Mouse (Mus musculus): ENCODE data around the gene Impad1. TPM values are rescaled to one million over a fixed set of nuclear protein-coding genes. Genes with fewer than 3 reads are reported as not detected.

Impad1 gene
- 4.9 and 5.8 TPM in 2 replicates for polyA plus RNA-seq (2012; rRNA removed)

DNA sequence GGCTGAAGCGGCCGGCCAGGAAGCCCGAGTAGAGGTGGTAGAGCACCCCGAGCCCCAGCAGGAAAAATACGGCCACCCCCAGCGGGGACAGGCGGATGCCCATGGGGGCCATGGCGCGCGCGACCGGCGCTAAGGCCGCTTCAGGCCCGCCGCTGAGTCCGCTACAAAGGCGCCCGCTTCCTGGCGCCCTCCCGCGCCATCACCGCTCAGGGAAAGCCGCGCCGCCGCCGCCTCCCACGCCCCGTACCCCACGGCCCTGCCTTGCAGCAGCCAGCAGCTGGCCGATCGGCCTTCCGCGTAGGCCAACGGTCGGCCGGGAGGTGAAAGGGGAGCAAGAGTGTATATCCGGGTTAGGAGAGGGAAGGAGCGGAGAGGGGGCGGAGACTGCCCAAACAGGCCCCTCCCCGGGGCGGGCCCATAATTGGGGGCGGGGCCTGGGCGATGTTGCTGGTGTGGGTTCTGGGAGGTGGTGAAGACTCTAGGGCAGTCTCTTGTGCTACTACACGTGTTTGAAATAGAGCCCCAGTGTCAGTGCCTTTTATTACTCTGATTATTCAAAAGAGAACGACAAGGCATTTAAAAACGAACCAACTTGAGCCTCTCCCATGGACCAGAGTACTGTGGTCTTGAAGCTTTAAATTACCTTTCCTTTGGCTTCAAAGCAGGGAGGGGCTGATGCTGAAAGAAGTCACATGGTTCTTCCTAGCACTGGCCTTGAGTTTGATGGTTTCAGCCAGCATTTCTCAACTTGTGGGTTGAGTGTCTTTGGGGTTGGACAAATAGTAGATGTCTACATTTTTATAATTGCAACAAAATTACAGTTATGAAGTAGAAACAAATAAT is at the start of gene Impad1:
Impad1 (minus strand) TSS at position 364 of the 843 bp plus-strand sequence.

